Mouse (Mus musculus) MEL (cell line): ENCODE measurements around the gene Rap1gds1. TPM values are rescaled to one million over a fixed set of nuclear protein-coding genes. Genes with fewer than 3 reads are reported as not detected.
A peak's percentile ranks its signal among the peaks of the same experiment; 100 is the strongest.

Experiments
- DNase-seq: peaks from one replicate; pipeline ENCODE4 v3.0.0; 2011; ENCODE audit warnings: low read depth, low spot score
- H3K27ac ChIP-seq: 2 replicates; pipeline ENCODE4 v1.5.1; 2012; ENCODE audit warnings: low read depth, mild to moderate bottlenecking, control low read depth, low read length, moderate library complexity; ENCODE audit not compliant: control insufficient read depth
- H3K27me3 ChIP-seq, 2 experiments: fragments of 150-350 bp in 1 of 2; sonication (generic) in 1 of 2; 2 replicates each; pipeline ENCODE4 v1.6.1; 2012; ENCODE audit warnings: low read length in 2 of 2, mild to moderate bottlenecking in 2 of 2, improper control_type of control experiment in 1 of 2, moderate library complexity in 1 of 2; ENCODE audit not compliant: insufficient read depth in 2 of 2, control insufficient read depth in 1 of 2
- H3K36me3 ChIP-seq, 2 experiments: 2 replicates each; pipeline ENCODE4 v1.6.1; 2012 to 2014; ENCODE audit warnings: low read length in 2 of 2, improper control_type of control experiment in 1 of 2, inconsistent platforms in 1 of 2, mild to moderate bottlenecking in 1 of 2; ENCODE audit not compliant: insufficient read depth in 2 of 2, control insufficient read depth in 1 of 2
- H3K4me1 ChIP-seq, 2 experiments: fragments of 150-350 bp in 1 of 2; sonication (generic) in 1 of 2; 2 replicates each; pipeline ENCODE4 v1.6.1; 2012; ENCODE audit warnings: low read length in 2 of 2, improper control_type of control experiment in 1 of 2, mild to moderate bottlenecking in 1 of 2; ENCODE audit not compliant: insufficient read depth in 2 of 2, control insufficient read depth in 1 of 2
- H3K4me3 ChIP-seq, 2 experiments: fragments of 150-350 bp in 1 of 2; sonication (generic) in 1 of 2; 2 replicates each; pipeline ENCODE4 v1.5.1; 2012; ENCODE audit warnings: low read depth in 2 of 2, low read length in 2 of 2, mild to moderate bottlenecking in 2 of 2, moderate library complexity in 2 of 2, control low read depth in 1 of 2, improper control_type of control experiment in 1 of 2; ENCODE audit not compliant: control insufficient read depth in 1 of 2, insufficient read depth in 1 of 2
- H3K79me2 ChIP-seq: 2 replicates; pipeline ENCODE4 v1.6.1; 2012; ENCODE audit warnings: mild to moderate bottlenecking, low read length, moderate library complexity; ENCODE audit not compliant: control insufficient read depth, poor library complexity, insufficient read depth
- H3K9ac ChIP-seq: 2 replicates; pipeline ENCODE4 v1.6.1; 2012; ENCODE audit warnings: low read depth, mild to moderate bottlenecking, control low read depth, low read length, moderate library complexity; ENCODE audit not compliant: control insufficient read depth, poor library complexity, severe bottlenecking
- H3K9me3 ChIP-seq: fragments of 150-350 bp; sonication (generic); replicated peaks from 2 replicates; pipeline ENCODE4 v1.6.1; 2012; ENCODE audit warnings: mild to moderate bottlenecking, low read length, improper control_type of control experiment, moderate library complexity; ENCODE audit not compliant: insufficient read depth
- BHLHE40 ChIP-seq: IDR thresholded peaks from 2 replicates; pipeline ENCODE4 v1.6.1; 2012; ENCODE audit warnings: low read depth, mild to moderate bottlenecking, inconsistent platforms, low read length, improper control_type of control experiment, borderline replicate concordance
- CHD1 ChIP-seq: IDR thresholded peaks from 2 replicates; pipeline ENCODE4 v1.6.1; 2012; ENCODE audit warnings: low read depth, mild to moderate bottlenecking, inconsistent platforms, low read length, improper control_type of control experiment
- ELF1 ChIP-seq: IDR thresholded peaks from 2 replicates; pipeline ENCODE4 v1.6.1; 2014; ENCODE audit warnings: low read depth, mild to moderate bottlenecking, inconsistent platforms, low read length, improper control_type of control experiment, moderate library complexity
- GABPA ChIP-seq: IDR thresholded peaks from 2 replicates; pipeline ENCODE4 v1.6.1; 2012; ENCODE audit warnings: low read depth, mild to moderate bottlenecking, inconsistent platforms, low read length, improper control_type of control experiment, moderate library complexity
- GATA1 ChIP-seq: IDR thresholded peaks from 2 replicates; pipeline ENCODE4 v1.6.1; 2011; ENCODE audit warnings: low read depth, low read length, improper control_type of control experiment
- HCFC1 ChIP-seq: IDR thresholded peaks from 2 replicates; pipeline ENCODE4 v1.6.1; 2012; ENCODE audit warnings: low read depth, mild to moderate bottlenecking, inconsistent platforms, low read length, improper control_type of control experiment, moderate library complexity
- JUND ChIP-seq: IDR thresholded peaks from 2 replicates; pipeline ENCODE4 v1.6.1; 2011; ENCODE audit warnings: low read depth, mild to moderate bottlenecking, improper control_type of control experiment, low read length
- KAT2A ChIP-seq: conservative IDR thresholded peaks from 2 replicates; pipeline ENCODE4 v1.6.1; 2012; ENCODE audit warnings: low read depth, low read length, improper control_type of control experiment, inconsistent platforms
- MAZ ChIP-seq: IDR thresholded peaks from 2 replicates; pipeline ENCODE4 v1.6.1; 2012; ENCODE audit warnings: low read depth, mild to moderate bottlenecking, inconsistent platforms, low read length, improper control_type of control experiment
- MEF2A ChIP-seq: IDR thresholded peaks from 2 replicates; pipeline ENCODE4 v1.6.1; 2014; ENCODE audit warnings: low read depth, mild to moderate bottlenecking, inconsistent platforms, low read length, improper control_type of control experiment; ENCODE audit not compliant: poor library complexity, insufficient replicate concordance, severe bottlenecking; ENCODE audit errors: extremely low read depth
- MYC ChIP-seq: IDR thresholded peaks from 2 replicates; pipeline ENCODE4 v1.6.1; 2011; ENCODE audit warnings: low read depth, mild to moderate bottlenecking, low read length, improper control_type of control experiment, moderate library complexity
- POLR2A ChIP-seq, 2 experiments: IDR thresholded peaks; 2 replicates each; pipeline ENCODE4 v1.6.1; 2011 to 2012; ENCODE audit warnings: low read length in 2 of 2, mild to moderate bottlenecking in 2 of 2, control low read depth in 1 of 2, improper control_type of control experiment in 1 of 2, low read depth in 1 of 2, moderate library complexity in 1 of 2; ENCODE audit not compliant: control insufficient read depth in 1 of 2, insufficient read depth in 1 of 2, poor library complexity in 1 of 2
- SIN3A ChIP-seq: IDR thresholded peaks from 2 replicates; pipeline ENCODE4 v1.6.1; 2012; ENCODE audit warnings: low read length, improper control_type of control experiment, inconsistent platforms
- TAL1 ChIP-seq: IDR thresholded peaks from 2 replicates; pipeline ENCODE4 v1.6.1; 2012; ENCODE audit warnings: mild to moderate bottlenecking, inconsistent platforms, low read length, moderate library complexity, mixed read lengths
- TBP ChIP-seq: IDR thresholded peaks from 2 replicates; pipeline ENCODE4 v1.8.0; 2011; ENCODE audit warnings: low read depth, low read length, improper control_type of control experiment
- USF1 ChIP-seq: IDR thresholded peaks from 2 replicates; pipeline ENCODE4 v1.6.1; 2014; ENCODE audit warnings: low read depth, mild to moderate bottlenecking, inconsistent platforms, low read length, improper control_type of control experiment, moderate library complexity
- ZKSCAN1 ChIP-seq: IDR thresholded peaks from 2 replicates; pipeline ENCODE4 v1.6.1; 2012; ENCODE audit warnings: low read depth, mild to moderate bottlenecking, inconsistent platforms, low read length, improper control_type of control experiment, moderate library complexity
- ZNF384 ChIP-seq: IDR thresholded peaks from 2 replicates; pipeline ENCODE4 v1.6.1; 2012; ENCODE audit warnings: low read depth, mild to moderate bottlenecking, inconsistent platforms, low read length, improper control_type of control experiment
- polyA plus RNA-seq, 2 experiments: library from polyadenylated mRNA; stranded (reverse) in 1 of 2; unstranded in 1 of 2; fragments of >175 nt in 1 of 2; fragments of >200 nt in 1 of 2; gene quantifications; 2 replicates each; pipeline versions ENCODE4 v1.2.1 to v1.2.4; 2012; ENCODE audit warnings: low replicate concordance in 2 of 2, low read depth in 1 of 2; ENCODE audit not compliant: insufficient read length in 2 of 2, insufficient read depth in 1 of 2, missing spikeins in 1 of 2
- total RNA-seq: library from RNA; depleted of rRNA; stranded (reverse); fragments of 300-350 nt; gene quantifications from 2 replicates; pipeline ENCODE4 v1.2.3, GENCODE M21; 2012

Gene Rap1gds1
- total and polyA plus RNA-seq, 3 experiments: 34.7 to 67.2 (median 53.3) TPM

GRCm38 (mm10) chr3:139075333-139076058 lies 495 bp upstream of the Rap1gds1 start (continued):
- TF ChIP-seq BHLHE40: peak; percentile 86
- TF ChIP-seq TAL1: no peak
- no peak for TF ChIP-seq CHD1
- TF ChIP-seq, all 39 proteins: peak for 15

- H3K4me3 ChIP-seq: peak overlapping the region; percentile 91 to 93
- H3K79me2 ChIP-seq: peaks cover 41% of the 10 kb centered on the region
- peaks cover 2 to 3% of the 10 kb centered on the region in 2 experiments; a peak in 1 of 4 replicates for H3K4me1 ChIP-seq
- TF ChIP-seq POLR2A (IDR thresholded peaks at IDR 0.05; ENCODE audit: control insufficient read depth in 1 of 2, insufficient read depth in 1 of 2, low read depth in 1 of 2, low read length in 2 of 2, poor library complexity in 1 of 2): no peak
- TF ChIP-seq TBP: no peak
- TF ChIP-seq HCFC1: no peak
- no peak for TF ChIP-seq USF1
- TF ChIP-seq MAZ: no peak
- 0 out of 2 replicates have a peak, but pooled peaks have one; percentile 9 for TF ChIP-seq ELF1
- TF ChIP-seq GABPA: no peak
- TF ChIP-seq JUND: no peak
- 0 out of 2 replicates have a peak, but pooled peaks have one; percentile 14 for TF ChIP-seq SIN3A
- no peak for TF ChIP-seq MYC
- no peak for TF ChIP-seq ZNF384
- peak; percentile 55; the same call in 1 of the 2 replicates for TF ChIP-seq CHD1
- no peak for TF ChIP-seq MEF2A
- TF ChIP-seq, all 39 proteins: peak for 3
- Histone ChIP-seq H3K27me3 (no peaks in the 10 kb centered on the region), H3K9me3 (no peaks in the 10 kb centered on the region), H3K36me3 (peaks cover 0 to 7% of the 10 kb centered on the region in 2 experiments; a peak in 2 of 4 replicates), H3K27ac (peak overlapping the region; percentile 66), H3K9ac (peak overlapping the region; percentile 91)
- peak; percentile 60 for DNase-seq
Measured at GRCm38 (mm10) chr3:139073801-139074483, 1.1 kb downstream of the Rap1gds1 start.

GRCm38 (mm10) chr3:139069539-139069938 lies 5.5 kb downstream of the Rap1gds1 start:
- TF ChIP-seq HCFC1 (no peak), ELF1 (no peak), ZKSCAN1 (no peak), KAT2A (no peak), POLR2A (IDR thresholded peaks at IDR 0.05; ENCODE audit: control insufficient read depth in 1 of 2, insufficient read depth in 1 of 2, low read depth in 1 of 2, low read length in 2 of 2, poor library complexity in 1 of 2) (no peak), GABPA (no peak), GATA1 (no peak)
- TF ChIP-seq, all 39 proteins: peak for 0
- Histone ChIP-seq H3K27ac (no peak overlapping the region), H3K4me1 (no peaks in the 10 kb centered on the region), H3K4me3 (no peak overlapping the region), H3K27me3 (no peaks in the 10 kb centered on the region), H3K36me3 (peaks cover 0 to 9% of the 10 kb centered on the region in 2 experiments; a peak in 3 of 4 replicates), H3K9ac (no peak overlapping the region), H3K9me3 (no peaks in the 10 kb centered on the region), H3K79me2 (peaks cover 44% of the 10 kb centered on the region)
- DNase-seq: no peak
